Mouse (Mus musculus) B cell, adult 67 days (primary cell): ENCODE measurements around the gene Mogat1. TPM values are rescaled to one million over a fixed set of nuclear protein-coding genes. Genes with fewer than 3 reads are reported as not detected.

Experiments
- total RNA-seq, 2 experiments: library from RNA; stranded (reverse); gene quantifications; 4 replicates each; pipeline ENCODE4 v1.2.4; 2023

Mogat1 gene
- total RNA-seq = 1 to 10 TPM; 1.8 to 2.3 TPM

DNA sequence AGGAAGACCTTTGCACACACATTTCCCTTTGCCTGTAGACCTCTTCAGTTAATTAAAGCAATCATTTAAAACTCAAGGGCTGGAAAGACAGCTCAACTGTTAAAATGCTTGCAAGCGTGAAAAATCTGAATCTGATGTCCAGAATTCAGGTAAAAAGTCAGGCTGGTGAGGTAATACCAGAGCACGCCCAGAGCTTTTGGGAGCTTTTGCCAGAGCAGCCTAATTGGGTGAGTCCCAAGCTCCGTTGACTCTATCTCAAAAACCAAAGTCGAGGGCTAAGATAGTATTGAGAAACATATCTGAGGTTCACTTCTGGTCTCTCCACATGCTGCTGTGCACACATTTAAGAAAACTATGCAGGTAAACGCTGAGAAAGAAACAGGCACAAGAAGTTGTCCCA is at the start of gene Mogat1:
TSS of gene Mogat1 (plus strand) at position 130 of the 400 bp plus-strand sequence.

DNA sequence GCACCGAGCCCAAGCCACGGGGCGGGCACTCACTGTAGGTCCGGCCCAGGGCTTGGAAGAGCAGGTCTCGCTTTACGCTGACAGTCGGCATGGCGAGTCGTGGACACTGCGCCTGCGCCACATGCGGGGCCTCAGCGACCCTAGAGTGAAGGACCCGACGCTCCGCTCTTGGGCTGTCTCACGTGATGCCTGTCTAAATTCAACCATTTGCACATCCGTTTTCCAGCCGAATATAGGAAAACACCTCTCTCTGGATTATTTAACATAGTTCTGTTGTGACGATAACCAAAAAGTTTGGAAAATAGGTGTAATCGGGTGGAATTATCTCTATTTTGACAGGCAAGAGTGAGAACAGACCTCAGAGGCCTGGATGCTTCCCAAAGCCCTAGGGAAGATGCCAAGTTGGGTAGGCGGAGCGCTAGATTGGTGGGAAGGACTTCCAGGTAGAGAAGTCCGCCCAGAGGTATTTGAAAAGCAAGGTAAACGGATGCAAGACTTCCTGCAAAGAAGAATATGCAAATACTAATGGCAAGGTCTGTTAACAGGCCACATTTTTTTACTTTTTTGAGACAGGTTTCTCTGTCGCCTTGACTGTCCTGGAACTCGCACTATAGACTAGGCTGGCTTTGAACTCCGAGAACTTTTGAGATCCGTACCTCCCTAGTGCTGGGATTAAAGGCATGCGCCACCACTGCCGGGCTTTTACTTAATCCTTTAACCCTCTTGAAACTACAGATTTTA is 21.9 kb upstream of the Mogat1 start, which contains the start of gene Farsb:
TSS of gene Farsb (minus strand) at position 146 of the 741 bp plus-strand sequence.

DNA sequence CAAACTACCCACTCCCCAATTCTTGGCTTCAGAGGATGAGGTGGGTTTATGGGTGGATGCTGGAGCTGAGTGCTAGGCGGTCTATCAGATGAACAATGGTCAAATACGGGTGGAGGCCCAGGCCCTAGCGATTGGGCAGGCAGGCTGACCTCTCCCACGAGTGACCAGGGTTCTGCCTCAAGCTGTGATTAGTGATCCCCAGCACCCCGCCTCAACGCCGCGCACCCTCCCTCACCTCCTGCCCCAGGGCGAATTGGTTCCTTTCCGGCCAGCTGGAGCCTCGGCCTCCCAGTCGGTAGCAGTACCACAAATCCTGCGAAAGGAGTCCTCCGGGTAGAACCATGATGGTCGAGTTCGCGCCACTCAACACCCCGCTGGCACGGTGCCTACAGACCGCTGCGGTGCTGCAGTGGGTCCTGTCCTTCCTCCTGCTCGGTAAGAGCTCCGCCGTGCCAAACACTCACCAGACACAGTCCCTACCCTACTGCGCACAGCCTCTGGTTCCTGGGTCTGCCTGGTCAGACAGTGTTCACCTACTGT is 900 bp downstream of the Mogat1 start, which contains the start of gene BC035947:
TSS of gene BC035947 (minus strand) at position 538 of the 540 bp plus-strand sequence.

Other genes starting within 250 kb of the Mogat1 start
- not detected for gene Sgpp2, start 200.6 kb upstream of the Mogat1 start, total RNA-seq
- gene Farsb, start 22.1 kb upstream of the Mogat1 start, total RNA-seq = 10 to 100 TPM; 53.0 to 58.2 TPM
- not detected for gene BC035947, start 1.2 kb downstream of the Mogat1 start, total RNA-seq
- 10 to 100 TPM; 13.5 to 15.1 TPM for gene Acsl3, start 146.8 kb downstream of the Mogat1 start, total RNA-seq
- 10 to 100 TPM; 15.5 to 18.2 TPM for gene Utp14b, start 147.0 kb downstream of the Mogat1 start, total RNA-seq